Mouse (Mus musculus) adrenal gland, postnatal 36 days (tissue): Measurements from ENCODE around the gene Atp9a. TPM values are rescaled to one million over a fixed set of nuclear protein-coding genes. Genes with fewer than 3 reads are reported as not detected.
"Not testable (repeated sequence)": the region's sequence is repeated elsewhere in the genome, so short reads cannot be mapped to it uniquely, and the experiment has no call there.

ENCODE experiments used
- DNase-seq, 2 experiments: peaks; one replicate each; pipeline ENCODE4 v3.0.0; 2021; ENCODE audit warnings: mixed read lengths in 1 of 2
- long read RNA-seq, 2 experiments: library from polyadenylated mRNA; stranded (forward); transcript quantifications; one replicate each; pipeline ENCODE4 v2.0.0; 2021; ENCODE audit warnings: borderline sequencing depth in 2 of 2
- total RNA-seq, 2 experiments: library from RNA; stranded (reverse); gene quantifications; 2 replicates each; pipeline ENCODE4 v1.2.3; 2021

The Atp9a gene
- 10 to 100 TPM; 70.2 to 81.5 TPM for total RNA-seq
- long read RNA-seq, experiment 1, transcript Atp9a-201 (28 exons, 3,529 nt) = major isoform, 65 of 92 reads
- long read RNA-seq, experiment 1, transcript Atp9a-204 (28 exons, 3,456 nt) = minor isoform, 9 of 92 reads
- long read RNA-seq, experiment 1, partial matches to known transcripts = 9 of 92 reads
- long read RNA-seq, experiment 1, other reads (novel, unspliced or antisense) = 7 of 92 reads
- long read RNA-seq, experiment 2, transcript Atp9a-201 (28 exons, 3,529 nt) = major isoform, 43 of 63 reads
- long read RNA-seq, experiment 2, transcript Atp9a-204 (28 exons, 3,456 nt) = minor isoform, 7 of 63 reads
- long read RNA-seq, experiment 2, partial matches to known transcripts = 7 of 63 reads
- long read RNA-seq, experiment 2, other reads (novel, unspliced or antisense) = 5 of 63 reads

DNA sequence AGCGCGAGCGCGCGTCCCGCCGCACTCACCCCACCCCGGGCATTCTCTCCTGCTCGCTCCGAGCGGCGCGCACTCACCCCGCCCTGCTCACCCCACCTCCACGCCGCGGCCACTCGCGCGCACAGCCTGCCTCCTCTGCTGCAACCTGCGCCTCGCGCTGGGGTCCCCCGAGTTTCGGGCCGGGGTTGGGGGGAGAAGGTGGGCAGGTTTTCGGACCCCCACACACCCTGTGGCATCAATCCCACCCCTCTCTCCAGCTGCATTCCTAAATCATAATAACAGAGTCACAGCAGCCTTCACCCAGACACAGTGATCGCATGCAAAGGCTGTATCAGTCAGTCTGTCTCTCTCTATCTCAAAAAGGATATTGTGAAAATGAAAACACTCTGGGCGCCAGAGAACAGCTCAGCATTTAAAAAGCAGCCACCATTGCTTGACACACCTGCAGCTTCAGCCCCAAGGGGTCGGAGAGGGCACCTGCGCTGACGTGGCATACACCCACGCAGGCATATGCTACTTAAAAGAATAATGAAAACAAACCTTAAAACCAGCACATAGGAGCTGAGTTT, at the start of gene Atp9a:
Atp9a (minus strand) TSS at position 351 of the 569 bp plus-strand sequence.
- DNase-seq = peak; percentile 74 to 84

GRCm38 (mm10) chr2:168791115-168791802, 49.0 kb upstream of the Atp9a start:
- DNase-seq = no peak

DNA sequence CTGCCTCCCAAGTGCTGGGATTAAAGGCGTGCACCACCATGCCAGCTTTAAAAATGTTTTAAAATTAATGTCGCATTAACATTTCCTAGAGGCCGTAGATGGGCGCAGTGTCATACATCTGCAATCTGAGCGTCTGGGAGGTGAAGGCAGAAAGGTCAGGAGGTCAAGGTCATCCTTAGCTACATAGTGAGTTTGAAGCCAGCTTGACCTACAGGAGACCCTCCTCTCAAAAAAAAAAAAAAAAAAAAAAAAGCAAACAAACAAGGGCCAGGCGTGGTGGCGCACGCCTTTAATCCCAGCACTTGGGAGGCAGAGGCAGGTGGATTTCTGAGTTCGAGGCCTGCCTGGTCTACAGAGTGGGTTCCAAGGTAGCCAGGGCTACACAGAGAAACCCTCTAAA, 44.0 kb upstream of the Atp9a start:
- DNase-seq = no peak

- no peak for DNase-seq
Observed at GRCm38 (mm10) chr2:168780596-168780995, 38.4 kb upstream of the Atp9a start.

GRCm38 (mm10) chr2:168780024-168780423, 37.8 kb upstream of the Atp9a start:
- no peak for DNase-seq

GRCm38 (mm10) chr2:168777481-168777880, 35.3 kb upstream of the Atp9a start:
- DNase-seq = no peak

DNA sequence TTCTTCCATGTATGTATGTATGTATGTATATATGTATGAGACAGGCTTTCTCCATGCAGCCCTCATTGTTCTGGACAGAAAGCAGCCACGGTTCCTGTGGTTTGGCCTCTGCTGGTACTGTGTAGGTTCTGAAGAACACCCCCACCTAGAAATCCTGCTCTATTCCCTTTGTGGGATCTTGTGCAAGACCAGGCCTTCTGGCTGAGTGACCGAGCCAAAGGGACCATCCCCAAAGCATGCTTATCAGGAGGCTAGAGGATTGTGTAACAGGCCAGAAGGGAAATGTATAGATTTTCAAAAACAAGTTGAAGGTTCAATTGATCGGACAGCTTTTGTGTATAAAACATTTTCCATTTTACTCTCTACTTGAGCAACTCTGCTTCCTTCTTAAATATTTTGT, 34.0 kb upstream of the Atp9a start:
- no peak for DNase-seq

GRCm38 (mm10) chr2:168769259-168769658, 27.1 kb upstream of the Atp9a start:
- DNase-seq = no peak

DNA sequence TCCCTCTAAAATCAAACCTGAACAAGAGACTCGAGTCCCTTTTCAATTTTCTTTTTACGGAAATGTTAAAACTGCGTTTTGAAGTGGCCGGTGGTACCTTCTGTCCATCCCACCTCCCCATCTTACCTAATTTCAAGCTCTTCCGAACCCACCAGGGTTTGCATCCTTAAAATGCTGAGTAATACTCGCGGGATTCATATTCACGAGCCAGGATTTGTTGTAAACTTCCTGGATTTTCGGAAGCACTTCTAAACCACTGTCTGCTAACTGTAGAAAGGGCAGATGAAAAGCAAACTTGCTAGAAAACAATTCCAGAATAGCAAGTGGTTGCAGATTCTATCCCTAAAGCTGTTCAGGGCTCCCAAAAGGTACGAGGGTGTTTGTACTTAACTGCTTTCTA, 25.4 kb upstream of the Atp9a start, which contains the start of gene Sall4:
Sall4 (minus strand) TSS at position 362 of the 400 bp plus-strand sequence.
- no peak for DNase-seq

DNA sequence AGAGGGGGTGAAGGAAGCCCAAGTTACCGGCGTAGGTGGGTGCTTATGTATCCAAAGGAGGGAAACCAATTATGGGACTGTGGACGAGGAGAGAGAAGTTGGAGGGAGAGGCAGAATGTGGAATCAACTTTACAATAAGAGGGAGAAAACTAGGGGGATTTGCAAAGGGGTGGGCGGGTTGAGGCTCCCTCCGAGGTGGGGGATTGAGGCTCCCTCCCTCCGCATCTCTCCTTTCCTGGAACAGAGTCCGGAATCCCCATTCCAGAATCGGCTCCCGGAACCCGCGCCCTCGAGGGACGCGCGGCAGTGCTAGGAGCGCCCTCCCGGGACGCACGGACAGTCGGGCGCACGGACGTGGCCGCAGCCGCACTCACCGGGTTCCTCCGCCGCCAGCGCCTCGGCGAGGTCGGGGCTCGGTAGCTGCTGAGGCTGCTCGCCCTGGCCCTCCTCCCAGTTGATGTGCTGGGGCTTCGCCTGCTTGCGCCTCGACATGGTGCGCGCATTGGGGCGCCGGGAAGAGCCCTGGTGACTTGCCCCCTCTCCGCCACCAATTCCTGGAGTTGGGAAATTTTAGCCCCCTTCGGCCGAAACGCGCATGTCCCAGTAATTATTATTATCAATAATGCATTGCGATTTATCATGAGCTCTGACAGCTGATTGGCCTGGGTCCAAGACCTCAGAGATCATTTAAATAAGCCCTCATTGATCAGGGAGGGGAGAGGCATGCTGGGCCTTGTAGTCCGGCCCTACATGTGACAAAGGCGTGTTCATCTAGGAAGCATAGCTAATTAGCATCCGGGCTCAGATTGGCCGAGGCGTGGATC, 24.5 kb upstream of the Atp9a start:
- DNase-seq = peak; percentile 12 to 21

- DNase-seq = no peak
Observed at GRCm38 (mm10) chr2:168765696-168766537, 23.7 kb upstream of the Atp9a start.

DNA sequence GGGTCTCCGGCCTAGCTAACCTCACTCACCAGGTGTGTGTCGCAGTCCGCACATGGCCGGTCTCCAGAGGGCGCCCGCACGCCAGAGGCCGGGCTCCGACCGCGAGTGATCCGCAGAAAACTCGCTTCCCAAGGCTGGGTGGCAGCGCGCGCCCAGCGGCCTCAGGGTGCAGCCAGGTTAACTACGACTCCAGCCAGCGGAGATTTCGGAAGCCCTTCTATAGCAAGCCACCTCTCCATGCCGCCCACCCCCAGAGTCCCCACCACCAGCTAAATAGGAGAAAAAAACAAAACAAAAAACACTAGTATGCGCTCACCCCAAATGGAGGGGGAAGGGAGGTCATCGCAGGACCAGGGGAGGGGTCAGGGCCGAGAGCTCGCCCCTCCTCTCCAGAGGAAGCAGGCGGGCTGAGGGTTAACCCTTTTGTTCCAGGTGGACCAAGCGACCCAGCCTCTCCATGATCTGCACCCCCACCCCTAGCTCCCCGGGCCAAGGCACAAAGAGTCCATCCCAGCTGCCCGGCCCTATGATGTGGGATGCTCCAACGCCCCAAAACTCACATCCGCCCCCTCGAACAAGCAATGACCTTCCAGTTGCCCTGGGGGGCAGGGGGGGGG, 23.0 kb upstream of the Atp9a start:
- DNase-seq = peak; percentile 61 to 68

GRCm38 (mm10) chr2:168764460-168764867, 22.3 kb upstream of the Atp9a start:
- DNase-seq = no peak

GRCm38 (mm10) chr2:168763785-168764184, 21.6 kb upstream of the Atp9a start:
- DNase-seq = no peak

- DNase-seq = no peak
Observed at GRCm38 (mm10) chr2:168762411-168762815, 20.2 kb upstream of the Atp9a start.

DNA sequence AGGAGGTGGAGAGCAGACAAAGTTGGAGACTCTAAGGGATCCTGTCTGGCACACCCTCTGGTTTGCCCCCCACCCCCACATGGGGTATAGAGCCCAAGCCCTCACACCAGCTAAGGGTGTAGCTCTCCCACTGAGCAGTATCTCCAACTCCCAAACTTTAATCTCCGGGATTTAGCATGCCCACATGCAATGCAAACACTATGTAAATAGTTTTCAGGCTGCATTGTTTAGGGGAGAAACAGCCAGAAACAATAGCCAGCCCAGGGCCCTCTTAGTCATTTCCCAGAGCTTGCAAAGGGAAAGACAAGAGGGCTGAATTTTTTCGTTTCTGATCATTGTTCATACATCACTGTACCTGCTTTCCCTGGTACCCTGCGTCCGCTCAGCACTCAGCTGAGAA, 19.7 kb upstream of the Atp9a start:
- DNase-seq = no peak

- no peak for DNase-seq
Observed at GRCm38 (mm10) chr2:168761141-168761540, 18.9 kb upstream of the Atp9a start.

DNA sequence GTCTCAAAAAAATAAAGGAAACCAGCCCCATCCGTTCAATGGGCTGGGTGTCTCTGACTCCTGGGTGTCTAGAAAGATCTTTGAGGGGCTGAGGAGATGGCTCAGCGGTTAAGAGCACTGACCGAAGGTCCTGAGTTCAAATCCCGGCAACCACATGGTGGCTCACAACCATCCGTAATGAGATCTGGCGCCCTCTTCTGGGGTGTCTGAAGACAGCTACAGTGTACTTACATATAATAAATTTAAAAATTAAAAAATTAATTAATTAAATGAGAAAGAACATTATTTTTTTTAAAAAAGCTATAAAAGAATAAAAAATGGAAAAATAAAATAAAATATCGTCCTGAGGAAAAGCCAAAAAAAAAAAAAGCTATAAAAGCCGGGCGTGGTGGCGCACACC, 2.2 kb upstream of the Atp9a start:
- not testable (repeated sequence) for DNase-seq

GRCm38 (mm10) chr2:168742649-168743048, 440 bp upstream of the Atp9a start:
- peak; percentile 50 to 63 for DNase-seq

DNA sequence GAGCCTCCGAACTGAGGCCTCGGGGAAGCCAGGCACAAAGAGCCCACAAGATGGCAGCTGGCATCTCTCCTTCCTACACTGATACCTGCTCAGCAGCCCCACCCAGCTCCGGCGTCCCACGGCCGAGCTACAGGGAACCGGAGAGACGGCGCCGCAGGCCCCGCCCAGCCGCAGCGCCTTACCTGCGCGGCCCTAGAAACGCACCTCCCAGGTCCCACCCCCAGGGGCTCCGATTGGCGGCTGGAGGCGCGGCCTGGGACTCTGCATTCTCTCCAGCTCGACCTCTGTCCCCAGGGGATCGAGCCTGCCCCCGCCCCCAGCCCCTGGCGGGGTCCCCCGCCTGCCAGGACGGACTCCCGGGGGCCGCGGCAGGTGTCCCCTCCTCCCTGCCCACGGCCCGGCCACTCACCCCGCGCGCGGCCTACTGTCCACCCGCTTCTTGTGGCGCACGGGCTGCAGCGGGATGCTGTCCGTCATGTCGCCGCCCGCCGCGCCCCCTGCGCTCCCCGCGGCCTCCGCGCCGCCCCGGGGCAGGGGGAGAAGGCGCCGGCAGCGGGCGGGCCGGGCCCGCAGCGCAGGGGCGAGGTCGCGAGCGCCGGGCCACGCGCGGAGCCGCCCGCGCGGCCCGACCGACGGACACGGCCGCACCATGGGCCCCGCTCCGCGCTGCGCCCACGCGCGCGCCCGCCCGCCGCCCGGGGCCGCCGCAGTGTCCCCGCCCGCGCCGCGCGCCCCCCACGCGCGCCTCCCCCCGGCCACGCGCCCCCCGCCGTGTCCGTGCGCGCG, 743 bp downstream of the Atp9a start:
- DNase-seq = peak; percentile 73 to 86
